Mouse (Mus musculus) lung, embryonic 14.5 days (tissue): Measurements from ENCODE around the gene Gm5767. TPM values are rescaled to one million over a fixed set of nuclear protein-coding genes. Genes with fewer than 3 reads are reported as not detected.
"Not testable (repeated sequence)": the region's sequence is repeated elsewhere in the genome, so short reads cannot be mapped to it uniquely, and the experiment has no call there.

Experiments
- ATAC-seq: fragments of 200-750 bp; cut with Nextera tagmentation; 2 replicates; pipeline ENCODE4 v1.8.0; 2017; ENCODE audit warnings: mild to moderate bottlenecking, moderate TSS enrichment, moderate library complexity; ENCODE audit not compliant: insufficient read depth
- DNase-seq: peaks from one replicate; pipeline ENCODE4 v3.0.0-alpha.2; 2015
- H3K27ac ChIP-seq: fragments of 300-500 bp; sonication (generic); 2 replicates; pipeline ENCODE4 v1.5.1; 2014; ENCODE audit warnings: low read depth, mild to moderate bottlenecking, moderate library complexity
- H3K27me3 ChIP-seq: fragments of 300-500 bp; sonication (generic); 2 replicates; pipeline ENCODE4 v1.6.1; 2014; ENCODE audit warnings: low read length, control low read depth; ENCODE audit not compliant: insufficient read depth
- H3K36me3 ChIP-seq: fragments of 300-500 bp; sonication (generic); 2 replicates; pipeline ENCODE4 v1.6.1; 2014; ENCODE audit warnings: control low read depth; ENCODE audit not compliant: insufficient read depth
- H3K4me1 ChIP-seq: fragments of 300-500 bp; sonication (generic); 2 replicates; pipeline ENCODE4 v1.6.1; 2014; ENCODE audit warnings: antibody characterized with exemption, control low read depth; ENCODE audit not compliant: insufficient read depth
- H3K4me2 ChIP-seq: fragments of 300-500 bp; sonication (generic); 2 replicates; pipeline ENCODE4 v1.6.1; 2014; ENCODE audit warnings: mild to moderate bottlenecking
- H3K4me3 ChIP-seq: fragments of 300-500 bp; sonication (generic); 2 replicates; pipeline ENCODE4 v1.5.1; 2014; ENCODE audit warnings: low read depth, low read length
- H3K9ac ChIP-seq: fragments of 300-500 bp; sonication (generic); 2 replicates; pipeline ENCODE4 v1.6.1; 2014
- H3K9me3 ChIP-seq: fragments of 300-500 bp; sonication (generic); 2 replicates; pipeline ENCODE4 v1.6.1; 2016; ENCODE audit warnings: low read depth, low read length, control low read depth
- CTCF ChIP-seq: IDR thresholded peaks from 2 replicates; pipeline ENCODE4 v1.5.1; 2016; ENCODE audit warnings: antibody characterized with exemption, low read depth
- WGBS: fragments of 180-500 bp; shearing (Covaris S2); extraction: QIAGEN DNeasy Blood & Tissue Kit; methylation state at CpG from one replicate; pipeline ENCODE4 v1.1.7; 2014; 5-methylcytosine and 5-hydroxymethylcytosine counted together
- polyA plus RNA-seq: library from polyadenylated mRNA; unstranded; fragments of >200 nt; fragmentation: Nextera tagmentation; extraction: Ambion mirVana; gene quantifications from 2 replicates; pipeline ENCODE4 v1.2.1, GENCODE M21; 2014

Gm5767 gene
- polyA plus RNA-seq, 1 experiment from 2014 or later: not detected

DNA sequence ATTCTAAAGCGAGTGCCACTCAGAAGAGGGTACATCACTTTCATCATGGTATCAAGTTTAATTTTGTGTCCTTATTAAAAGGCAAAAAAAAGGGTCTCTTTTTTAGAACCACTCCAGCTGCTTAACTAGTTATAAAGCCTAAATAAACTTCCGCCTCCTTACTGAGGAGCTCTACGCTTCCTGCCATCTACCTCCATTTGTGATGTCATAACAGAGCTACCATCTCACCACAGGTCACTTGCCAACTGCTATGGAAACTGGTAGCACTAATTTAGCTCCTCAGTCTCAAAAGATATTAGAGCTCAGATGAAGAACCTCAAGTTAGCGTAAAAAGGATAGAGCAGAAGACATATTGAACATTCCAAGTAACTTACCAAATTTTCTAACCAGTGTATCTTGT, 39.9 kb downstream of the Gm5767 start:
- ATAC-seq (no peak), DNase-seq (no peak)
- Histone ChIP-seq H3K4me2 (no peak overlapping the region), H3K9ac (no peak overlapping the region), H3K4me1 (no peaks in the 10 kb centered on the region), H3K27ac (no peak overlapping the region), H3K4me3 (no peak overlapping the region), H3K27me3 (no peaks in the 10 kb centered on the region), H3K36me3 (peaks cover 10% of the 10 kb centered on the region), H3K9me3 (no peaks in the 10 kb centered on the region)
- TF ChIP-seq CTCF: no peak
- 87% methylated on average over 4 of the region's 4 CpGs for WGBS

DNA sequence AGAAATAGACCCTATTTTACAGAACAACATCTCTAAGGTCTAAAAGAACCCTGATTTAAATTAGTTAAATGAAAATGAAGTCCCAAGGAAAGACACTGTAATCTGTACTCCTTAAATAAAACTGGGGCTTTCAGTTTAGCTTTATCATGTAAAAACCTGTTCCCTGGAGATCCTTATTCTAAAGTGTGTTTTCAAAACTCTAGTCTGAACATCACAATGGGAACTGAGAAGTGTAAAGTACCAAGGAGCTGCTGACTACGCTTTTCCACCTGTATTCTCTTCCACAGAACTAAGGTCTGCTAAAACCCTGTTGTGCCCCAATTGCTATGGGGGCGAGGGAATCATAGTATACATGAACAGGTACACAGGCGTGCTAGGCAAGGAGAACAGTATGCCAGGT, 43.5 kb downstream of the Gm5767 start:
- Histone ChIP-seq H3K9ac (no peak overlapping the region), H3K27ac (no peak overlapping the region), H3K4me1 (no peaks in the 10 kb centered on the region), H3K9me3 (no peaks in the 10 kb centered on the region), H3K4me3 (no peak overlapping the region), H3K36me3 (no peaks in the 10 kb centered on the region; the same call in 1 of the 2 replicates), H3K4me2 (no peak overlapping the region), H3K27me3 (no peaks in the 10 kb centered on the region)
- DNase-seq (no peak), ATAC-seq (no peak)
- no peak for TF ChIP-seq CTCF
- WGBS: 85% methylated on average over 3 of the region's 3 CpGs

DNA sequence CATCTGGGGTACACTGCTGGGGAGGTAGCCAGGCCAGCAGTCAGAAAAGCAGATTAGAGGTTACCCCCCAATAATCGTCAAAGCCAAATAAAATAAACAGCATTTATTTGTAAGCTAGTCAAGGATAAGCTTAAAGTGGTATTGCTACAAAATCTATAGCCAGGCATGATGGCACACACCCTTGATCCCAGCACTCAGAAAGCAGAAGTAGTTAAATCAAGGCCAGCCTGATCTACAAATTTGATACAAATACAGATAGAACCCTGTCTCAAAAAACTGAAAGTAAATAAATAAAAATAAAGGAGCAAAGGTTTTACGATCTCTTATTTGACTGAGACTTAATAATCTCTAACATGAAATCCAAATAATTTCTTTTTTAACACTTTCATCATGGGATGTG, 45.2 kb downstream of the Gm5767 start:
- ATAC-seq: no peak
- H3K4me1 ChIP-seq: no peaks in the 10 kb centered on the region
- no peak overlapping the region for H3K27ac ChIP-seq
- TF ChIP-seq CTCF: no peak
- no peak overlapping the region for H3K4me3 ChIP-seq
- H3K27me3 ChIP-seq: no peaks in the 10 kb centered on the region
- DNase-seq: no peak
- no peak overlapping the region for H3K4me2 ChIP-seq
- no peaks in the 10 kb centered on the region for H3K9me3 ChIP-seq
- no peak overlapping the region for H3K9ac ChIP-seq
- H3K36me3 ChIP-seq: no peaks in the 10 kb centered on the region; the same call in 1 of the 2 replicates
- WGBS: 72% methylated on average over 2 of the region's 2 CpGs

DNA sequence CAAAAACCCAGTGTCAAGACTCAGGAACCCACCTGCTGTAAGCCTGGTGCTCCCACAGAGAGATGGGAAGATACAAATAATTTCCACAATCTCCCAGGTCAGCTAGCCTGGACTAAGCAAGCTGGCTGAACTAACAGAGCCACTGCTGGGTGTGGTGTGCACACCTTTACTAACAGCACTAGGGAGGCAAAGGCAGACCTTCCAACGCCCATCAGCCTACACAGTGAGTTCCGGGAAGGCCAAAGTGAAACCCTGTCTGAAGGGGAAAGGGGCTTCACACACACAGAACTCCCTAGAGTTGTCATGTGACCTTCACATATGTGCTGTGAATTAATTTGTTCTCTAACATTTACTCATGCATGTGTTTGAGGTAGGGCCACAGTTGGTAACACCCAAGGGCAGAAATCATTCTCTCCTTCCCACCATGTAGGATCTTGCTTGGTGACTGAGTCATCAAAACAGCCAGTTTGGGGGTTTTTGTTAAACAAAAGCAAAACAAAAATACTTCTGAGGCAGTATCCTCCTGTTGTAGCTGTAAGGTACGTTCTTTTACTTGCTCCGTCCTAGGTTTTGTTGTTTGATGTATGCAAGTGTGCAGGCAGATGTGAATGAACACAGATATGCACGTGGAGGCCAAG, 47.7 kb downstream of the Gm5767 start:
- Histone ChIP-seq H3K27me3 (no peaks in the 10 kb centered on the region), H3K4me1 (no peaks in the 10 kb centered on the region; the same call in 1 of the 2 replicates), H3K9ac (no peak overlapping the region), H3K9me3 (no peaks in the 10 kb centered on the region), H3K4me2 (no peak overlapping the region), H3K36me3 (no peaks in the 10 kb centered on the region), H3K4me3 (no peak overlapping the region), H3K27ac (no peak overlapping the region)
- no peak for DNase-seq
- ATAC-seq: no peak
- TF ChIP-seq CTCF: no peak
- 85% methylated on average over 5 of the region's 5 CpGs for WGBS

DNA sequence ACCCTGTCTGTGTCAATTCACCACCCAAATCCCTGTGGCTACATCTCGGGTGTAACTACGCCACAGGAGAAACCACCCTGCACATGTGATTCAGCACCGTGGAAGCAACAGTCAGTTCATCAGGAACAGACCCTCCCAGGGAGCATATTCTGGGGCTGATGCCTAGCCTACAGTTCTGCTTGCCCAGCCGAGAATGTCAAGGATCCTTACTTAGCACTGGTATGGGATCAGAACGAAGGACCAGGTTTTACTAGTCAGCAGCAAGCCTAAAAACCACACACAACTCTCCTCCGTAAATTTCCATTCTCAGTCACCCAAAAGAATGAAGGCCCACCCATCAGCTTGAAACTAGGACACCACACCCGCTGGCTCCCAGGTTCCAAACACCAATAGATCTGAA, 51.1 kb downstream of the Gm5767 start:
- Histone ChIP-seq H3K27me3 (no peaks in the 10 kb centered on the region), H3K4me3 (no peak overlapping the region), H3K4me1 (peaks cover 5% of the 10 kb centered on the region; the same call in 1 of the 2 replicates), H3K4me2 (no peak overlapping the region), H3K36me3 (no peaks in the 10 kb centered on the region), H3K9me3 (no peaks in the 10 kb centered on the region), H3K9ac (no peak overlapping the region), H3K27ac (no peak overlapping the region)
- WGBS: 82% methylated on average over 7 of the region's 7 CpGs
- DNase-seq (no peak), ATAC-seq (no peak)
- no peak for TF ChIP-seq CTCF

DNA sequence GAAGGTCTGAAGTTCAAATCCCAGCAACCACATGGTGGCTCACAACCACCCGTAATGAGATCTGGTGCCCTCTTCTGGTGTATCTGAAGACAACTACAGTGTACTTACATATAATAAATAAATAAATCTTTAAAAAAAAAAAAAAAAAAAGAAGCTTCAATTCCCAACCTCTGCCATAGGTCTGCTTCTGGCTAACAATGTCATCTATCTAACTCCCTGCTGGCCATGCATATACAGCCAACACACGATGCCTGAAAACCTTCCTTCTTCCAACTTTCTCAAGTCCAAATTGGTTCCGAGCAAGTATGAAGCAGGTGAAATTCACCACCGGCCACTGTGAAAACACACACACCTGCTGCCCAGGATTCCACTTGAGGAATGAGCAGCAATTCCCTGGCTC, 51.9 kb downstream of the Gm5767 start:
- not testable (repeated sequence) for H3K4me1 ChIP-seq, H3K27me3 ChIP-seq, H3K4me2 ChIP-seq, ATAC-seq, H3K9me3 ChIP-seq, H3K9ac ChIP-seq, H3K36me3 ChIP-seq, DNase-seq, H3K27ac ChIP-seq, H3K4me3 ChIP-seq
- 92% methylated on average over 3 of the region's 4 CpGs for WGBS

Other genes starting within 250 kb of the Gm5767 start
- 15.3 and 15.9 TPM in 2 replicates for gene Mettl22, start 210.0 kb upstream of the Gm5767 start, polyA plus RNA-seq
- 15.7 and 16.8 TPM in 2 replicates for gene Abat, start 167.3 kb upstream of the Gm5767 start, polyA plus RNA-seq
- gene Pmm2, start 43.1 kb upstream of the Gm5767 start, polyA plus RNA-seq: 51.7 and 52.0 TPM in 2 replicates
- 11.7 and 12.3 TPM in 2 replicates for gene Tmem186, start 43.1 kb upstream of the Gm5767 start, polyA plus RNA-seq
- gene Carhsp1, start 8.6 kb upstream of the Gm5767 start, polyA plus RNA-seq: 27.6 and 27.7 TPM in 2 replicates
- gene Usp7, start 111.5 kb downstream of the Gm5767 start, polyA plus RNA-seq: 43.5 and 49.8 TPM in 2 replicates
- 15.1 and 15.3 TPM in 2 replicates for gene 1810013L24Rik, start 149.3 kb downstream of the Gm5767 start, polyA plus RNA-seq